Mouse (Mus musculus) adrenal gland, postnatal 25 days (tissue): ENCODE results near the gene Slc7a1. TPM values are rescaled to one million over a fixed set of nuclear protein-coding genes. Genes with fewer than 3 reads are reported as not detected.

ENCODE experiments used
- DNase-seq: peaks from one replicate; pipeline ENCODE4 v3.0.0; 2021; ENCODE audit warnings: mixed read lengths
- total RNA-seq: library from RNA; stranded (reverse); gene quantifications from 2 replicates; pipeline ENCODE4 v1.2.3, GENCODE M21; 2021

Gene Slc7a1
- total RNA-seq, 1 experiment from 2014 or later: 86.8 TPM

- DNase-seq: peak; percentile 53
These were observed 74.3 kb downstream of the Slc7a1 start for GRCm38 (mm10) chr5:148325317-148325885.

- peak; percentile 59 for DNase-seq
These were observed 84.8 kb downstream of the Slc7a1 start for GRCm38 (mm10) chr5:148314931-148315330.

DNA sequence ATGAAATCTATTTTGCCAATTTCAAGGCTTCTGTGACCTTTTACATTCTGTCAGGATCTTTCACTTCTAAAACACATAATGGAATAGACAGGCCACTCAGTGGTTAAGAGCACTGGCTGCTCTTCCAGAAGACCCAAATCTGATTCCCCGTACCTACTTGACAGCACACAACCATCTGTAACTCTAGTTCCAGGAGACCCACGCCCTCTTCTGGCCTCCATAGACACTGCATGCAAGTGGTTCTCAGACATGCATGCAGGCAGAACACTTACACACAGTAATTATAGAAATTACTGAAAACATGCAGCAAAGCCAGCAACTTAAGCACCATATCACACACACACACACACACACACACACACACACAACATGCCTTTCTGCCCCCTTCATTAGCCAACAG is 87.3 kb downstream of the Slc7a1 start:
- no peak for DNase-seq

DNA sequence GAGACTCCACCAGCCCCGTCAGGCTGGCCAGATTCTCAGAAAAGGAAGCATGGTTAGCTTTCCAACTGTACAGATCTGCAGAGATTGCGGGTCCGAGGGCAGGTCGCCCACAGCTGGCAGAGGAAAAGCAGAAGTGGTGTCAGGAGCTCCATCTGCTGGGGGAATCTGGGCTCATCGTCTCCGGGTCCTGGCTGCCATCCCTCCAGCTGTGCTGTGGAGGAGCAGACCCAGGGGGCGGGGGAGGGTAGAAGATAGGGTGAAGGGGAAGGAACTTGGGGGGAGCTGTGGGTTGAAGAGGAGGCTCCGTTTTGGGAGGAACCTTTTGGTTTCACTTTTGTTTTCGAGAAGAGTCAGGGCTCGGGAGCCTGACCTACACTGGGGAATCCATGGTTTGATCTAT is 88.9 kb downstream of the Slc7a1 start:
- no peak for DNase-seq

GRCm38 (mm10) chr5:148304112-148304511 is 95.6 kb downstream of the Slc7a1 start:
- DNase-seq: no peak

GRCm38 (mm10) chr5:148302968-148303367 is 96.7 kb downstream of the Slc7a1 start:
- DNase-seq: no peak

DNA sequence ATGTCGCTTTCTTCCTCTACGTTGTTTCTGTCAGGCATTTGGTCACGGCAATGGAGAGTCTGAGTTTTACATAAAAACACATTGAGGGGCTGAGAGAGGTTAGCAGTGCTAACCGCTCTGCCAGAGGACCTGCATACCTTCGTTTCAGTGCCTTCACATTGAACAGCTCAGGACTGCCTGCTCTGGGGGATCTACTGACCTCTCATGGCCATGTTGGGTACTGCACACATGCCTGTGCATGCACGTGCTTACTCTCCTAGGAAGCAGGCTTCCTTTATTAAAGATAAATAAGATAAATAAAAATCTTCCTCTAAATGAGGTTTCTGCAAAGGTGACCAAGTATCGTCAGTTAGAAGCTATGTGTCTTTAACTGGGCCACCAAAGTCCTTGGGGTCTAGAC is 106.4 kb downstream of the Slc7a1 start:
- no peak for DNase-seq

- no peak for DNase-seq
These were observed 106.8 kb downstream of the Slc7a1 start for GRCm38 (mm10) chr5:148292862-148293261.

DNA sequence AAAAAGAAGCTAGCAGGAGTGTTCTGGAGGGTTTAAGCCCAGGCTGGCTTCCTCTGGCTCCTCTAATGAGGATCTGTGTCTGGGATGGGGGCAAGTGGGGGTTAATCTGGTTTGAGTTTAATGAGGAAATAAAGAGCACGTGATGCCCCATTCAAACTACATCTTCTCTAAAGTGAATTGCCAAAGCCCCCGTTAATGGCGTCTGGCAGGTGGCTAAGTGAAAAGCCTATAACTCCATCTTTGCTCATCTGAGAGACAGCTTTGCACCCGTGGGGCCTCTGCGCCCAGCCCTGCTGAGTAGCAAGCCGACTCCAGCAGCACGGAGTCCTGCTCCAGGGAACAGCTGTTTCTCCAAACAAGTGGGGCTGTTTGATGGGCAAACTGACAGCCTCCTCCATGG is 109.8 kb downstream of the Slc7a1 start:
- no peak for DNase-seq

DNA sequence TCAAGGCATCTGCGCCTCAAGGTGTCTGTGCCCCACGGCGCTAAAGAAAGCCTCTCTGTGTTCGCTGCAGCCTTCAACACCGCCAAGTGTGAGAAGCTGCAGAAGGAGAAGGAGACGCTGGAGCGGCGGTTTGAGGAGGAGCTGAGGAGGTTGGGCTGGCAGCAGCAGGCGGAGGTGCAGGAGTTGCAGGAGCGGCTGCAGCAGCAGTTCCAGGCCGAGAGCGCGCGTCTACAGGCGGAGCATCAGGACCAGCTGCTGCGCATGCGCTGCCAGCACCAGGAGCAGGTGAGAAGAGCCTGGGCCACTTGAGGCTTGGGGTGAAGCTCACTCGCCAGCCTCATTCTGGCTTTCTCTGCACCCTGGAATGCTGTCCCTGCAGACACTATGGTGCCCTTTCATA is 110.9 kb downstream of the Slc7a1 start:
- no peak for DNase-seq

GRCm38 (mm10) chr5:148287529-148287928 is 112.2 kb downstream of the Slc7a1 start:
- no peak for DNase-seq

- no peak for DNase-seq
These were observed 116.1 kb downstream of the Slc7a1 start for GRCm38 (mm10) chr5:148283584-148283983.

- DNase-seq: no peak
These were observed 116.5 kb downstream of the Slc7a1 start for GRCm38 (mm10) chr5:148283177-148283576.

- no peak for DNase-seq
These were observed 117.1 kb downstream of the Slc7a1 start for GRCm38 (mm10) chr5:148282631-148283030.

DNA sequence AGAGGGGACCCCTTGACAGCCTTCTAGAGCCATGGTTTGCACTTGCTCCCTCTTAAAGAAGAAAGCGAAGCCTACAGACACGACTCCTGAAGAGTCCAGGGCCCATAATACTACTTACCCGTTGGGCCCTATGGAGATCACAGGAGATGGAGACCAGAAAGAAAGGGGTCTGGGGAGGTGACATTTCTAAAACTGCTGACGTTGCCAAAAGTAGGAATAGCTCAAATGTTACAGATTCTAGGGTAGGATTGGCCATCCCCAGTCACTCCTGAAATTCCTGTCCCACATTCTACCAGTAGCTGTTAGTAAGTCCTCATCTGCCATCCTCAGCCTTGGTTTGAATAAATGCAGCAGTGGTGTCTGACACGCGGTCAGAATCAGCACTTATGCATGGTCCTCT is 117.6 kb downstream of the Slc7a1 start:
- no peak for DNase-seq

DNA sequence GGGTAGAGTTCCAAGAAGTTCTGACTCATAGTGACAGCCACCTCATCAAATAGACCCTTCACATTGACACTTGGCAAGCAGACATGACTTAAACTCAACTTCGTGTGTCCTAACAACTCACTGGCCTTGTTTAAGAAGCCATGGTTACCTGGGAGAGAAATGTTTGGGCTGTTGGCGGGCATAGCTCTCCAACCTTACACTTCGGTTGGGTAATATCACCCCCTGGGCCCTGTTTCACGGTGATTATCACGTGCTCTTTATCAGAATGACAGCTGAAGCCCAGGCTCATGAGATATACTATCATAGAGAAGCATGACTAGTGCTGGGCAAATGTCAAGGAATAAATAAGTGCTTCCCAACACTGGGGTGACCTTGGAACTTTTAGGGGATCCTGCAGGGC is 119.4 kb downstream of the Slc7a1 start:
- DNase-seq: no peak

DNA sequence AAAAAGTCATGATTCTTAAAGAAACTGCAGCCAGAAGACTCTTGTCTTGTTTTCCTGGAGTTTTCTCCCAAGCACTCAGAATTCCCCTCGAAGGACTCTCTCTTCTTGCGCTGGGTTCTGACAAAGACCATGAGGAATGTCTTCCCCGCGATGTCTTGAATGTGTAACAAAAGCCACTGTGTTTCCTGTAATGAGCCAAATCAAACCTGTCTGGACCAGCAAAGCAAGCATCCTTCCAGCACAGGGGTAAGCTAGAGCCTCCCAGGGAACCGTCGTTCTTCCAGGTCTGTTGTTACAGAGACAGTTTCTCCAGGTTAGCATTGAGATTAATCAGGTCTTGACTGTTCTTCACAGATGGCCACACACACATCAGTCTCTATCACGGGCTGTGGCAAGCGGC is 121.5 kb downstream of the Slc7a1 start:
- no peak for DNase-seq

Other genes starting within 250 kb of the Slc7a1 start
- 164 and 181 TPM in 2 replicates for gene Ubl3, start 152.9 kb upstream of the Slc7a1 start, total RNA-seq